Mouse (Mus musculus) liver, postnatal 0 days (tissue): Measurements from ENCODE around the gene Zfp560. TPM values are rescaled to one million over a fixed set of nuclear protein-coding genes. Genes with fewer than 3 reads are reported as not detected.
"Not testable (repeated sequence)": the region's sequence is repeated elsewhere in the genome, so short reads cannot be mapped to it uniquely, and the experiment has no call there.

ENCODE experiments used
- ATAC-seq: fragments of 200-750 bp; cut with Nextera tagmentation; 2 replicates; pipeline ENCODE4 v1.8.0; 2017; ENCODE audit warnings: mild to moderate bottlenecking, moderate library complexity
- DNase-seq: peaks from one replicate; pipeline ENCODE4 v3.0.0-alpha.2; 2016
- H3K27ac ChIP-seq: fragments of 300-500 bp; sonication (generic); 2 replicates; pipeline ENCODE4 v1.5.1; 2014; ENCODE audit warnings: antibody characterized with exemption, moderate library complexity, mild to moderate bottlenecking, low read depth
- H3K27me3 ChIP-seq: fragments of 300-500 bp; sonication (generic); 2 replicates; pipeline ENCODE4 v1.6.1; 2014; ENCODE audit warnings: low read length, control low read depth, mixed read lengths; ENCODE audit not compliant: insufficient read depth
- H3K36me3 ChIP-seq: fragments of 300-500 bp; sonication (generic); replicated peaks from 2 replicates; pipeline ENCODE4 v1.6.1; 2014; ENCODE audit warnings: mild to moderate bottlenecking, control low read depth, low read length, moderate library complexity, mixed read lengths; ENCODE audit not compliant: insufficient read depth
- H3K4me1 ChIP-seq: fragments of 300-500 bp; sonication (generic); 2 replicates; pipeline ENCODE4 v1.6.1; 2014; ENCODE audit warnings: antibody characterized with exemption, mild to moderate bottlenecking, control low read depth; ENCODE audit not compliant: insufficient read depth
- H3K4me2 ChIP-seq: fragments of 300-500 bp; sonication (generic); 2 replicates; pipeline ENCODE4 v1.6.1; 2014; ENCODE audit warnings: low read depth, mild to moderate bottlenecking, low read length, moderate library complexity, mixed read lengths
- H3K4me3 ChIP-seq: fragments of 300-500 bp; sonication (generic); 2 replicates; pipeline ENCODE4 v1.5.1; 2014; ENCODE audit warnings: low read depth, low read length
- H3K9ac ChIP-seq: fragments of 300-500 bp; sonication (generic); replicated peaks from 2 replicates; pipeline ENCODE4 v1.6.1; 2014; ENCODE audit warnings: mild to moderate bottlenecking, moderate library complexity
- H3K9me3 ChIP-seq: fragments of 300-500 bp; sonication (generic); 2 replicates; pipeline ENCODE4 v1.6.1; 2016; ENCODE audit warnings: mild to moderate bottlenecking, control low read depth, low read length, mixed read lengths
- CTCF ChIP-seq: sonication (generic); IDR thresholded peaks from 2 replicates; pipeline ENCODE4 v1.5.1; 2016; ENCODE audit warnings: antibody characterized with exemption, low read depth
- EP300 ChIP-seq: IDR thresholded peaks from 2 replicates; pipeline ENCODE4 v1.6.1; 2016; ENCODE audit warnings: antibody characterized with exemption, low read depth, mild to moderate bottlenecking
- WGBS: fragments of 180-500 bp; shearing (Covaris S2); extraction: QIAGEN DNeasy Blood & Tissue Kit; methylation state at CpG from one replicate; pipeline ENCODE4 v1.1.7; 2014; ENCODE audit not compliant: insufficient replicate concordance; 5-methylcytosine and 5-hydroxymethylcytosine counted together
- polyA plus RNA-seq: library from polyadenylated mRNA; unstranded; fragments of >200 nt; fragmentation: Nextera tagmentation; extraction: Ambion mirVana; gene quantifications from 2 replicates; pipeline ENCODE4 v1.2.1, GENCODE M21; 2015

The Zfp560 gene
- polyA plus RNA-seq, 1 experiment from 2014 or later, result 17.3 TPM

- TF ChIP-seq CTCF (no peak), EP300 (no peak)
- H3K27me3 ChIP-seq, result no peaks in the 10 kb centered on the region
- H3K4me3 ChIP-seq, result no peak overlapping the region
- H3K4me1 ChIP-seq, result no peaks in the 10 kb centered on the region
- H3K4me2 ChIP-seq, result no peak overlapping the region
- WGBS, result 90% methylated on average over 1 of the region's 1 CpGs
- ATAC-seq (no peak), DNase-seq (no peak)
- no peaks in the 10 kb centered on the region for H3K9me3 ChIP-seq
- no peak overlapping the region for H3K27ac ChIP-seq
- H3K36me3 ChIP-seq, result 0 out of 2 replicates have a peak, but pooled peaks cover 2% of the 10 kb centered on the region
- H3K9ac ChIP-seq, result no peak overlapping the region
Measured at GRCm38 (mm10) chr9:20374712-20375111, 10.3 kb downstream of the Zfp560 start.

DNA sequence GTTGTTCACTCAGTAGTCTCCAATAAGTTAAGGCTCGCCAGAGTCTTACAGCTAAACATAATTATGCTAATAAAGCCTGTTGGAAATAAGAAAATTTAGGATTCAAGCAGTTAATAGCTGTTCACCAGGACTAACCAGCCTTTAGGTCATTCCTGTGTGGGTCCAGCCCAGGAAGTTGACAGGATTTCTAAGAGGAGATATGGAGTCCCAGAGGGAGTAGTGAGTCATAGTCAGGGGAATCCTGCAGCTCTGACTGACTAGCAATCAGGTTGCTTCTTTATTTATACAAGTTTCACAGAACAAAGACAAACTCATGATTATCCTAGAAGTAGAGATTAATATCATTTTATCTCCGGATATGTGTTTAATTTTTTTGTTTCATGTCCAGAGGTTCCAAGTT, 17.7 kb downstream of the Zfp560 start:
- TF ChIP-seq CTCF (no peak), EP300 (no peak)

GRCm38 (mm10) chr9:20348501-20348900, 36.5 kb downstream of the Zfp560 start:
- Histone ChIP-seq H3K27ac (no peak overlapping the region), H3K9ac (no peak overlapping the region), H3K4me2 (no peak overlapping the region), H3K4me1 (no peaks in the 10 kb centered on the region), H3K36me3 (peaks cover 8% of the 10 kb centered on the region), H3K9me3 (no peaks in the 10 kb centered on the region), H3K27me3 (no peaks in the 10 kb centered on the region), H3K4me3 (no peak overlapping the region)
- 87% methylated on average over 4 of the region's 4 CpGs for WGBS
- TF ChIP-seq EP300 (no peak), CTCF (no peak)
- DNase-seq (no peak), ATAC-seq (no peak)

More for the DNA sequence above, 17.7 kb downstream of the Zfp560 start:
- Histone ChIP-seq H3K36me3 (0 out of 2 replicates have a peak, but pooled peaks cover 3% of the 10 kb centered on the region), H3K4me3 (no peak overlapping the region), H3K4me2 (no peak overlapping the region), H3K4me1 (no peaks in the 10 kb centered on the region), H3K27me3 (no peaks in the 10 kb centered on the region), H3K9me3 (peaks cover 6% of the 10 kb centered on the region; the same call in 1 of the 2 replicates), H3K27ac (no peak overlapping the region), H3K9ac (no peak overlapping the region)
- WGBS, result 77% methylated on average over 2 of the region's 2 CpGs
- ATAC-seq (no peak), DNase-seq (no peak)

GRCm38 (mm10) chr9:20335994-20336393, 49.0 kb downstream of the Zfp560 start, which contains the start of gene Olfr18:
TSS of gene Olfr18 (minus strand) at chr9:20336094.
- Histone ChIP-seq H3K9me3 (no peaks in the 10 kb centered on the region), H3K4me1 (no peaks in the 10 kb centered on the region), H3K4me3 (no peak within 1 kb of the TSS), H3K4me2 (no peak within 1 kb of the TSS), H3K27ac (no peak within 1 kb of the TSS), H3K36me3 (no peaks in the 10 kb centered on the region), H3K27me3 (no peaks in the 10 kb centered on the region), H3K9ac (no peak within 1 kb of the TSS)
- TF ChIP-seq CTCF (no peak), EP300 (no peak)
- DNase-seq (no peak), ATAC-seq (no peak)

DNA sequence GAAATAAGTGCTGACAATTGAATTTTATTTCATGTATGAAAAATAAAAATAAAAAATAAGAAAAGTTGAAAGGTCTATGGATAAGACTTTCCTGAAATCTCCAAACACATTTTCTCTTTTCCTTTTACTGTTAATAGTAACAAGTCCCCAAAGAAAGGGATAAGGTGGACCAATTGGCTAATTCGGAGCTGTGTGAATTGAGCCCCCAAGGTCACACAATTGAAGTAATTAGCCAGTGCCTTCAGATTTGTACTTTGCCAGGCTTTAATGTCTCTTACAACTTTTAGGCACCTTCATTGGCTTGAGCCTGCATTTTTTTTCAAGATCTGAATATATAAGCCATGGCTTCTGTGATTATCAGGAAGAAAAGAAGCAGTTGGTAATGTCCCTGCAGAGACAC, 86.7 kb downstream of the Zfp560 start, which contains the start of gene Olfr873:
Gene Olfr873, plus strand, starts transcription at position 301 of the 400 bp plus-strand sequence.
- Histone ChIP-seq H3K36me3 (no peaks in the 10 kb centered on the region), H3K4me2 (no peak within 1 kb of the TSS), H3K4me1 (no peaks in the 10 kb centered on the region), H3K9me3 (no peaks in the 10 kb centered on the region), H3K27ac (no peak within 1 kb of the TSS), H3K9ac (no peak within 1 kb of the TSS), H3K27me3 (no peaks in the 10 kb centered on the region), H3K4me3 (no peak within 1 kb of the TSS)
- 75% methylated on average over 1 of the region's 1 CpGs for WGBS
- TF ChIP-seq EP300, result no peak
- no peak for TF ChIP-seq CTCF
- no peak for DNase-seq
- ATAC-seq, result no peak

DNA sequence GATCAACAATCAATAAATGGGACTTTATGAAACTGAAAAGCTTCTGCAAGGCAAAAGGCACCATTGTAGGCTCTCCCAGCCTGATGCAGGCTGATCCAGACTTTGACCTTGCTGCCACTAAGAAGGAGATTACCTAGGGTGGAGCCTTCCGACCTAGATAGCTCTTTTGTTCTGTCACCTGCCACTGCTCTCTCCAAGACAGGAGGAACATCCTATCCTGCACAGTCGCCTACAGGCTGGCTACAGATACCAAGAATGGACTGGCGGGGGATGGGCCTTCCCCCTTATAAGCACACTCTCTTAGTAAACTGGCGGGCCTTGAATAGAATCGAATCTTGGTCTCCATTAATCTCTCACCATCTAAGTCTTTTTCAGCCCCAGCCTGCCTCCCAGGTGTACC, 89.4 kb downstream of the Zfp560 start:
- WGBS, result 72% methylated on average over 5 of the region's 5 CpGs
- not testable (repeated sequence) for H3K27ac ChIP-seq, H3K9ac ChIP-seq, ATAC-seq, H3K9me3 ChIP-seq, H3K27me3 ChIP-seq, H3K4me2 ChIP-seq, DNase-seq, H3K36me3 ChIP-seq, H3K4me3 ChIP-seq, H3K4me1 ChIP-seq

Other genes with a start within 250 kb of the Zfp560 start
- not detected in 2 replicates for gene Olfr870, start 211.1 kb downstream of the Zfp560 start, polyA plus RNA-seq
- gene Olfr871, start 173.0 kb downstream of the Zfp560 start, polyA plus RNA-seq, result not detected in 2 replicates
- gene Olfr872, start 148.1 kb downstream of the Zfp560 start, polyA plus RNA-seq, result not detected in 2 replicates
- not detected in 2 replicates for gene Olfr39, start 102.8 kb downstream of the Zfp560 start, polyA plus RNA-seq
- gene Olfr873, start 86.6 kb downstream of the Zfp560 start, polyA plus RNA-seq, result not detected in 2 replicates
- gene Olfr18, start 49.1 kb downstream of the Zfp560 start, polyA plus RNA-seq, result not detected in 2 replicates
- 2.8 and 3.3 TPM in 2 replicates for gene Zfp26, start 75.0 kb upstream of the Zfp560 start, polyA plus RNA-seq
- 4.5 and 4.8 TPM in 2 replicates for gene Zfp426, start 107.6 kb upstream of the Zfp560 start, polyA plus RNA-seq
- 9.2 and 9.7 TPM in 2 replicates for gene Zfp266, start 136.2 kb upstream of the Zfp560 start, polyA plus RNA-seq
- 2.1 and 2.4 TPM in 2 replicates for gene Zfp846, start 196.1 kb upstream of the Zfp560 start, polyA plus RNA-seq